Mouse (Mus musculus): ENCODE results near the gene Mup16.
"Not testable (repeated sequence)": the region's sequence is repeated elsewhere in the genome, so short reads cannot be mapped to it uniquely, and the experiment has no call there.

Mup16 gene

DNA sequence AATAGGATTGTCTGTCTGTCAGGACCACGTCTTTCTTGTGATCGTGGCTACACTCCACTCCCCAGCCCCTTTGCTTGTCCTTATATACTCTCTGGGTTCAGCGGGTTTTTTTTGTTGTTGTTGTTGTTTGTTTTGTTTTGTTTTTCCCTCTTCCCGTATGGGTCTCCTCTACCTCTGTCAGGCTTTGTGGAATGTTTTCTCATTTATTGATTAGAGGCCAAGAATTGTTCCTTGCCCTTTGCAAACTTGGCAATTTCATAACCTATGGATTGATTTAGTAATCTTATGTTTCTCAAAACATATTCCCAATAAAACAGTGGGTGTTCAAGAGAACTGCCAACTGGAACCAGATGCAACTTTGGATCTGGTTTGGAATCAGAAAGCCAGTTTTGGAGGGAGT, at the start of gene Mup16:
Gene Mup16, minus strand, starts transcription at position 101 of the 400 bp plus-strand sequence.
- not testable (repeated sequence) for DNase-seq

DNA sequence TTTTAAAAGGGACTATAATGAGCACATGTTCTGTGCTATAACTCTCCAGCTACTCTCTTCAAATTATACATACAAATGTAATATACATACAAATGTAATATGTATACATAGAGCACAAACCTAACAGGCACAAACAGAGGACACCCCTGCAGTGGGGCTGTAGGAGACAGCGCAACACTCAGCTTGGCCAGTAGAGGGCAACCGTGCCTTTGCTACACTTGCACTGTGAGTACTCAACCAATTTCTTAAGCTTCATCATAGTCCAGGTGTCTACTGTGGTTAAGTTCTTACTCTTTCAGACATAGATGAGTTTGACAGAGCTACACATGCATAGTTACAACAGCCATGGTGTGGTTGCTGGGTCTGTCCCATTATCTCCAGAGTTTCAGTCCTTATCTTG, 36.6 kb upstream of the Mup16 start:
- DNase-seq, result peak; percentile 63
